Mouse (Mus musculus): Measurements from ENCODE around the gene Nmur1. TPM values are rescaled to one million over a fixed set of nuclear protein-coding genes. Genes with fewer than 3 reads are reported as not detected.

Gene Nmur1
- total RNA-seq (2021) = not detected
- long read RNA-seq = 0 reads

DNA sequence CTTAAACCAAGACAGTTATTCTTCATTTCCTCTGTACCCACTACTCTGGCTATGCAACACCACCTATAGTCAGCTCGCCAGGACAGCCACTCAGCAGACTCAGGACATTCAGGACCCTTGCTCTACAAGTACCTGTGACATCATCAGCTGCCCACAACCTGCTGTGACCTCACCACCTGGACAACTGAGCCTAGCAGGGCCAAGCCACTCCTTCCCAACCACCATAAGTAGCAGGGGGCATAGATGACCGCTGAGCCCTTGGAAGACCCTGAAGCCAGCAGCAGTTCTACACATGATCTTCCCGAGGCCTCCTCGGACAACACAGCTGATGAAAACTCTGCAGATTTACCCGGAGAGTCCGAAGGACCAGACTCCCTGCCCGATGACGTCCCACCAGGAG lies at the start of gene Nmur1, which contains the start of gene Tex44:
TSS of gene Nmur1 (minus strand) at position 101 of the 400 bp plus-strand sequence.
TSS of gene Tex44 (plus strand) at position 202 of the 400 bp plus-strand sequence.
- DNase-seq (ENCODE audit: low spot score in 2 of 2) = no peak

DNA sequence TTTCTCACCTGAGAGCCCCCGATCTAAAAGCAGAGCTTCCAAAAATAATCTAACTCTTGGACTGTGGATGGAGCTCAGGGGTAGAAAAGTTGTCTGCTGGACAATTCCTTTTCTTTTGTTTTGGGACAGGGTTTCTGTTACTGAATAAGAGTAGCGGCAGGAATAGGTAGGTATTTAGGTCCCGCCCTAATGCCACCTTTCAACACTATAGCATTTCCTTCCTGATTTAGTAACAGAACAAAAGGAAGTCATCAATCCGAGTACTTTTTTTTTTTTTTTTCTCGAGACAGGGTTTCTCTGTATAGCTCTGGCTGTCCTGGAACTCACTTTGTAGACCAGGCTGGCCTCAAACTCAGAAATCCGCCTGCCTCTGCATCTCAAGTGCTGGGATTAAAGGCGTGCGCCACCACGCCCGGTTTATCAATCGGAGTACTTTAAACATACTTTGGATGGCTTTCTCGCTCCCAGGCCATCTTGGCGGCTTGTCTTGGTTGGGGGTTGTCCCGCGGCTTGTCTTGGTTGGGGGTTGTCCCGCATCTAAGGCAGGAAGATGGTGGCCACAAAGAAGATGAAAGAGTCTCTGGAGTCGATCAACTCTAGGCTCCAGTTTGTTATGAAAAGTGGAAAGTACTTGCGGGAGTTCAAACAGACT lies 47.2 kb upstream of the Nmur1 start:
- no peak for DNase-seq (ENCODE audit: low spot score in 2 of 2)

GRCm38 (mm10) chr1:86472197-86472952 lies 46.3 kb upstream of the Nmur1 start:
- peak; percentile 20 to 38 for DNase-seq (ENCODE audit: low spot score in 2 of 2)

GRCm38 (mm10) chr1:86471504-86471961 lies 45.5 kb upstream of the Nmur1 start:
- peak; percentile 28 to 36 for DNase-seq (ENCODE audit: low spot score in 2 of 2)

- peak; percentile 20 to 44 for DNase-seq (ENCODE audit: low spot score in 2 of 2)
These were observed 44.6 kb upstream of the Nmur1 start for GRCm38 (mm10) chr1:86470519-86471181.

DNA sequence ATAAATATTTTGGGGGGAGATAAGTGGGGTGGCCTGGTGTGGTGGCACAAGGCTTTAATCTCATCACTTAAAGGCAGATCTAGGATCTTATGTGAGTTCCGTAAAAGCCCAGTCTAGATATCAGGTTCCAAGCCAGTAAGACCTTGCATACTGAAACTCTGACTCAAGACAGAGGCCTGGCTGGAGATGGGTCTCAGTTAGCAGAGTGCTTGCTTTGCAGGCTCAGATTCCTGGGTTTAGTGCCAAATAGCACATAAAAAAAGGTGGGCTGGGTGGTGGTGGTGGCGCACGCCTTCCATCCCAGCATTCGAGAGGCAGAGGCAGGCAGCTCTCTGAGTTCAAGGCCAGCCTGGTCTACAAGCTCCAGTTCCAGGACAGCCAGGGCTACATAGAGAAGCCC lies 43.8 kb upstream of the Nmur1 start:
- no peak for DNase-seq (ENCODE audit: low spot score in 2 of 2)

GRCm38 (mm10) chr1:86467416-86467815 lies 41.4 kb upstream of the Nmur1 start:
- DNase-seq (ENCODE audit: low spot score in 2 of 2) = no peak

- no peak for DNase-seq (ENCODE audit: low spot score in 2 of 2)
These were observed 38.8 kb upstream of the Nmur1 start for GRCm38 (mm10) chr1:86464875-86465224.

GRCm38 (mm10) chr1:86464223-86464874 lies 38.3 kb upstream of the Nmur1 start:
- no peak for DNase-seq (ENCODE audit: low spot score in 2 of 2)

- no peak for DNase-seq (ENCODE audit: low spot score in 2 of 2)
These were observed 33.3 kb upstream of the Nmur1 start for GRCm38 (mm10) chr1:86459371-86459770.

GRCm38 (mm10) chr1:86456892-86457581 lies 31.0 kb upstream of the Nmur1 start:
- no peak for DNase-seq (ENCODE audit: low spot score in 2 of 2)

DNA sequence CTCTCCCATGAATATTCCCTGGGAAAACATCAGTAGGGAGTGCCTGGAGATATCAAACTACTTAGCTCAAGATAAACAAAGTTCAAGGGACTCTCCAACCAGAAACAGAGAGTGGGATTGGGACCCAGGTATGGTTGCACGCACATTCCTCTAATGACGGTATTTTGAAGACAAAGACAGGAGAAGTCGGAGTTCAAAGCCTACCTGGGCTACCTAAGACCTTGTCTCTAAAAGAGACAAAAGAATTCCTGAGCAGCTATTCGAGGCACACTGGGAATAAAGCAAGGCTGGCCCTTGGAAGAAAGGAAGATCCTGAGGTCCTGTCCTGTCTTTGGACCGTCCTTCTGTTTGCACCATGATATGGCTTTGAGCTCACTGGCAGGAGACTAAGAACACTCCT lies 26.7 kb upstream of the Nmur1 start:
- DNase-seq (ENCODE audit: low spot score in 2 of 2) = no peak

DNA sequence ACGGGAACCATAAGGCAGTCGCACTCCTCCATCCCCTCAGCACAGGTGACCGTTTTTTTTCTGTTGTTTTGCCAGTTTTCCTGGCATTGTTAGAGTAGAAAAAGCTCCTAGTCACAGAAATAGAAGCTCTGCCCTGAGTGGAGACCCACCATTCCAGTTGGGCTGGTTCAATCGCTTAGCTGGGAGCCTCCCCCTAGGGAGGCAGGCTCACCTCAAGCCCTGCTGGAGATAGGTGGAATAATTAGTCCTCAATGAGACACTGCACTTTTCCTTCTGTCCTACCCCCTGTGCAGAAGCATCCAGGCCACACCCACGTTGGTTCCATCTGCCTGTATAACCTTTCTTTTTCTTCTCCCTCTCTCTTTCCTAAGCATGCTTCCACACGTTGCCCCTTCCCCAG lies 23.9 kb upstream of the Nmur1 start:
- no peak for DNase-seq (ENCODE audit: low spot score in 2 of 2)

DNA sequence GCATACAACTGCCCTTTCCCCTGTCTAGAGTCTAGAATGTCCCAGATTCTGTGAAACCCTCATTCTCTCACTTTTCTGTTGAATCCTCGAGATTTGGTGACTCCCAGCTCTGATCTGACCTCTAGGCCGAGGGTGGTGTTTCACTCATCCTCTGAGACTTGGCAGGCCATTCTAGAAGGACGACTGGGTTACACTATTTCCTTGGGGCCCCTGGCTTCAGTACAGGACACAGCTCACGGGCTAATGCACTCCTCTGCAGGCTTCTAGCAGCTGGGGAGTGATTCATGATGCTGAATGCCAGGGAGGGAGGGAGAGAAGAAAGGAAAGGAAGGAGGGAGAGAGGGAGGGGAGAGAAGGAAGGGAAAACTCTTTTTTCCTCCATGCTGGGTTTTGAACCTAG lies 22.2 kb upstream of the Nmur1 start:
- DNase-seq (ENCODE audit: low spot score in 2 of 2) = no peak

DNA sequence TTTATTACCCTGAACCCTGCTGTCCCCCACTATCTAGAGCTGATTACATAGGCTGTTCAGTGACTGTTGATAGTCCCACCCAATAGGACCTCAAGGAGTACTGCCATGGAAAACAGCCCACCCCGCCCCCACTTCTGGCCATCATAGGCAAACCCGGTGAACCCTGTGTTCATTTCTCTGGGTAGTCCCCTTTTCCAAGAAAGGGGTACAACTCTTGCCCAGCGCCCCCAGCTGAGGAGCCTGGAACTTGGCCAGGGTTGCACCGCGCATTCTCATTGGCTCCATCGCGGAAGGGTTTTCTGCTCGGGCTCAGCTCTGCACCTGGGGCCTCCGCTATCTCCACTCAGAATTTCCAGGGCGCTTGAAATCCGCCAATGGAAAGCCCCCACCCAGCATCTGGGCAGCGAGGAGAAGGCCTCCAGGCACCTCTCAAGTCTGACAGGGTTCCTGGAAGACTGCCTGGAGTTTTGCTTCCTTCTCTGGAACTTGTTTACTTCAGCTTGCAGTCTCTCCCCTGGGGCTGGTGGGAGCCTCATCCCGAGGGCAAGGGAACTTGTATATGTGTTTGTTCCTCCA lies 21.7 kb upstream of the Nmur1 start:
- DNase-seq (ENCODE audit: low spot score in 2 of 2) = no peak

GRCm38 (mm10) chr1:86443386-86444172 lies 17.6 kb upstream of the Nmur1 start:
- no peak for DNase-seq (ENCODE audit: low spot score in 2 of 2)

- no peak for DNase-seq (ENCODE audit: low spot score in 2 of 2)
These were observed 16.8 kb upstream of the Nmur1 start for GRCm38 (mm10) chr1:86442832-86443231.

DNA sequence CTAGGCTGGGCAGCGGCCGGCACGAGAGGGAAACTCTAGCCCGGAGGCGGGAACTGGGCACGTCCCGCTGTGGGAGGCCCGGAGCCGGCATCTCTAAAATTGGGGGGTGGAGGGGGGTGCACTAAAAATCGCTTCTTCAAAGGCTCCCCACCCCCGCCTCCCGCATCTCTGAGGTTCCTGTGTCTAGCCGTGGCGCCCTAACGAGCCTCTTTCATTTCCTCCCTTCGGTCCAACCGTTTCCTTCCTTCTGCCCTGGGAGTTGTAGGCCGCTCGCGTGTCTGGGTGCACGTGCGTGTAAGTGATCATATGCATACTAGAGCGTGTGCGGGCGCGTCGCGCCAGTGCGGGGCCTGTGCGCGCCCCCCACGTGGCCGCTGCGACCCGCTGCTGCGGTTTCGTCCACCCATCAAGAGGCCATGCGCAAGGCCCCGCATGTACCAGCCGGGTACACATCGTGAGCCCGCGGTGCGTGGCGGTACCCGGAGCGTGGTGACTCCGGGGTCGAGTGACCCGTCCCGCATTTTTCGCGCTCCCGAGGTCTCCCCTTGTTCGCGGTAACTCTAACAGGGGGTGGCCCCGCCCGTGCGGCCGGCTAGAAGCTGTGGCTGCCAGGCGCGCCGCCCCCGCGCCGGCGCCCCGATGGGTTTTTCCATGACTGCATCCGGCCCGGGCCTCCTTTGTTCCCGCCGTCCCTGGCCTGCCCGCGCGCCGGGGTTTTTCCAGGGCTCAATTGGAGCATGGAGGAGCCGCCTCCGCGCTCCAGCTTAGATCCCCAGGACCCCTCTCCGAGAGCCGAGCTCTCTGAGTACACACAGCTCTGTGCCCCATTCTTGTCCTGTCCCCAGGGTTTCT lies 16.2 kb upstream of the Nmur1 start:
- DNase-seq (ENCODE audit: low spot score in 2 of 2) = peak; percentile 84 to 89

GRCm38 (mm10) chr1:86441724-86441979 lies 15.6 kb upstream of the Nmur1 start:
- no peak for DNase-seq (ENCODE audit: low spot score in 2 of 2)
